Mouse (Mus musculus) left cerebral cortex, adult 8-10 months (tissue): ENCODE measurements at regions not wholly inside any gene's neighbourhood (a gene's known extent, or its start where the extent isn't known, plus 50 kb on each side); places are given as distances from the start of the nearest gene placed in this dataset.
A peak's percentile ranks its signal among the peaks of the same experiment; 100 is the strongest.

ENCODE experiments used
- DNase-seq, 2 experiments: peaks; one replicate each; pipeline ENCODE4 v3.0.0; 2022; ENCODE audit warnings: low spot score in 2 of 2

DNA sequence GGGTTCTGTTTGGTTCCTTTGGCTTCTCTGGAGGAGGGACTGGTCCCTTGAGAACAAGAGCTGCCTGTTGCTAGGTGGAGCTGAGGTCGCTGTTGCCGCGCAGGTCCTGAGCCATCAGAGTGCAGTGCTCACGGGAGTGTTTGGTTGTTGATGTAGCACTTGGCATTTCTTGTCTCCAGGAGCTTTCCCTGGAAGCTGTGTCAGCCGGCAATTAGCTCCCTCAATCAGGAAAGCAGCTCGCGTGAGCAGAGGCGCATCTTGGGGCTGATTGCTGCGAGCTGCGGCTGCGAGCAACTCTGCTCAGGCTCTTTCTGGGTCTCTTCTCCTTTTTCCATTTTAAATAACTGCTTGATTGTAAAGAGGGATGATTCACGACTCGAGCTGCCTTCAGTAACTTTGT lies 147.6 kb upstream of the Zc3h12a start:
- no peak for DNase-seq

DNA sequence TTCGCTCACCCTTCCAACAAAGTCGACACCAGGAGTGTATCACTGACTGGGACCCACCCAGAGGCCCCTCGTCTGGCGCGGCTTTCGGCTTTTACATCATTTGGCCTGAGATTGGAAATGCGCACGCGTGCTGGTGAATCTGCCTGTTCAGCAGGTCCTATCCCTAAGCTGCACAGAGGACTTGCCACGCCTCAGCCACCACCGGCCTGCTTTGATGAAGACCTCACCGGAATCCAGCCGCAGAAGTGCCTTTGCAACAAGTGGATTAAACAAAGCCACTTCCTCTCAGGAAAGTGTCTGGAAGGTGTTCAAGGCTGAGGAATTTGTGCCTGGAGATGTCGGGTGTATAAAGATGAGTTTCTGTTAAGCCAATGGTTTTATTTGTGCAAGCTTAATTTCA lies 143.3 kb upstream of the Zc3h12a start:
- DNase-seq: no peak

DNA sequence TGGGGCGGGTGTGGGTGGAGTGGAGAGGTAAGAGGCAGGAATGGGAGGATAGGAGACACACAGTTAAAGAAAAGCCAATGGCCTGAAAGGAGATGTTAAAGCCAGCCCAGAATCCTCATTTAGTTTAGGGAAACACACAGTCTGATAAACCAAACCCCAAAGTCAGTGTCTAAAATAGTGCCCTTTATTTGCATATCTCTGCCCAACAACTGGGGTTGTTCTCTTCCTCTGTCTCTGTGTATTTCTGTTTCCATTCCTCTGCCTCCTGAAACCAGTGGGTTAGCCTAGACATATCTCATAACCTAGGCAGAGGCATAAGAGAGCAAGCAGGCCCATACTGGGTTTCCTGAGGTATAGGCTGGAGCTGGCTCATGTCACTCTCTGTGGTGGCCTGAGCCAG lies 138.6 kb upstream of the Zc3h12a start:
- no peak for DNase-seq

DNA sequence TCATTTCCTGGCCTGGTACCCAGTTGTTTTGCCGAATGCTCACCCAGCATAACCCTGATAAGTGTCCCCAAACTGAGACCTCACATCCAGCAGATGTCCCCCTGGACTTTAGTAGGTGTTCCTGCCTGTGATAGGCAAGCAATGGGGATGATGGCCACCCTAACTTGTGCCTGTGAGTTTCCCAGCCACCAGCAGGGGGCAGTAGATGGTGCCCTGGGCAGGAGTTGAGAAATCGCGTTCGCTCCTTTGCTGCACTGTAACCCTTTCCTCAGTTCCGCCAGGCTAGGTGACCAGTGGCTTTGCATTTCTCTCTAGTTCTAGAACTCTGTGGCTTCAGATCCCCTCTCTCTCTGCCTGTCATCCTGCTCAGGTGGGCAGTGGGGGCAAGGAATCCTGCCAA lies 137.9 kb upstream of the Zc3h12a start:
- no peak for DNase-seq

DNA sequence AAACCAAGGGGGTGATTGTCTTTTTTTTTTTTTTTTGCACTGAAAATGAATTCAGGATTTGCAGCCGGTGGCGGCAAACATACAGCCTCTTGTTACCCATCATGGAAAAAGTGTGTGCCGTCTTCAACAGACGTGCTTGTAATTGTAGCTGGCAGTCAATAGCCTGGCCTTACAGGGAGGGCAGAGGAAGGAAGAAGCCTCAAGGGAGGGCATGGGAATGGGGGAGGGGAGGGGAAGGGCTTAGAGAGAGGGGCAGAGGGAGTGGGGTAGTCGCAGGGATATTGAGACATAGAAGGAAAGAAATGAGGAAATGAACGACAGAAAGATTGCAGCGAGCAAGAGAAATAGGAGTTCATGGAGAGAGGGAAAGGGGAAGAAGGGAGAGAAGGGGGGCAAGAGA lies 137.4 kb upstream of the Zc3h12a start:
- no peak for DNase-seq

DNA sequence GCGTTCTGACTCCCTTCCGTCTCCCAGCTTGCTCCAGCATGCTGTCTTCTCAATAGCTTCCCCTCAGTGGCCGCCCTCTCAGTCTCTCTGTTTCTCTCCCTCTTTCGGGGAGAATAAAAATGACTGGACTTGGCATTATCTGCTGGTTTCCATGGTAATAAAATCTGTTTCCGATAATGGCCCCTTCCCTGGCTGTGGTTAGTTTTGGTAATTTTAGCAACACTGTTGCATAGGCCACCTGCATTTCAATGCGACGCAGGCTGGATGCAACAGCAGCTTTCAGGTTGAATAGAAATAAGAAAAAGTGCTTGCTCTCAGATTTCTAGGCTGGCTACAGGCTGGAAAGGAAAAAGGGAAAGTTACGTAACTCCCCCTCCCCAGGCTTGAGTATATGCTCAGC lies 133.9 kb upstream of the Zc3h12a start:
- DNase-seq: peak in 1 of 2 experiments; percentile 33

DNA sequence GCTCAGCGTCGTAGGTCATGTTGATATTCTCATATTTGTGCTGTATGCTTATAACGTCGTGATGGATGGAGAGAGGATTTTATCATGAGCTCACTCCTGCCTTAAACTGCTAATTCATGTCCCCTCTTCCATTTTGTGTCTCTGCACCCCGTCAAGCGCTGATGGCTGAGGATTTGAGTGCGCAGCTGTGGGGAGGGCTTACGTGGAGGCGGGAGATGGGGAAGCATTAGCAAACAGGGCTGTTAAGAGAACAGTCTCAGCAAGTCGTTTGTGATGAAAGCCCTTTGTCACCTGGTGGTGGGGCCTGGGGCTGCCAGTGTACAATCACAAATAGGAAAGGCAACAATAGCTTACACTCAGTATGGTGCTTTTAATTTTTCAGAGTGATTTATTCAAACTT lies 131.7 kb upstream of the Zc3h12a start:
- DNase-seq: no peak

DNA sequence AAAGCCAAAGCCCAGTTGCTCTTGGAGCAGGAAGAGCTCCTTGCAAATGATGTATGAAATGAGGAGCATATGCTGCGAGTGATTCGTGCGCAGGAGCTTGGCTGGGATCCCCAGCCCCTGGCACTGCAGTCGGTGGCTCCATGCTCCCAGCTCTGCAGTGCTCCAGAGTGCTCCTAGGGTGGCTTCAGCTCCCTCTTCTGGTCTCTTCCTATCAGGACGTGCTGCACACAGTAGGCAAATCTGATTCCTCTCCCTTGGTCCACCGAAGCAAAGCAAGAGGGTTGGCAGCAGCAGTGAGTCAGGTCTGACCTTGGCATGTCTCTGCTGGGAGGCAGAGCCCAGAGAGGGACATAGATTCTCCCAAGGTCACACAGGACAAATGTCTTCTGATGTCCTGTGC lies 130.3 kb upstream of the Zc3h12a start:
- peak in 1 of 2 experiments; percentile 42 for DNase-seq

DNA sequence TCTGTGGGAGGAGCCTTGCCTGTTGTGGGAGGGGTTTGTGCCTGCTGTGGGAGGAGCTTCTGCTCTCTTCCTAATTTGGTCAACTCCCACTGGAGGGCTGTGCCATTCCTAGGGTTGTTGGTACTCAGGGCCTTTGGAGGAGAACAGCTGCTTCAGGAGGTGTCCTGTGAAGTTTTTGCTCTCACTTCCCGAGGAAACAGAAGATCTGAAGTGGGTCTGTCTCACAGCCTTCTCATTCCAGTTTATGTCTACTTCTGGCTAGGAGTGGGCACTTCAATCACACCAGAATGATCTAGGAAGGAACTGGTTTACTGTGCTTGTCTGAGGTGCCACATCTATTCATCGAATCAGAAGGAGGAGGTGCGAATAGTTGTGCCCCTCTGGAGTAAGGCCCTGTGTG lies 125.5 kb upstream of the Zc3h12a start:
- no peak for DNase-seq

DNA sequence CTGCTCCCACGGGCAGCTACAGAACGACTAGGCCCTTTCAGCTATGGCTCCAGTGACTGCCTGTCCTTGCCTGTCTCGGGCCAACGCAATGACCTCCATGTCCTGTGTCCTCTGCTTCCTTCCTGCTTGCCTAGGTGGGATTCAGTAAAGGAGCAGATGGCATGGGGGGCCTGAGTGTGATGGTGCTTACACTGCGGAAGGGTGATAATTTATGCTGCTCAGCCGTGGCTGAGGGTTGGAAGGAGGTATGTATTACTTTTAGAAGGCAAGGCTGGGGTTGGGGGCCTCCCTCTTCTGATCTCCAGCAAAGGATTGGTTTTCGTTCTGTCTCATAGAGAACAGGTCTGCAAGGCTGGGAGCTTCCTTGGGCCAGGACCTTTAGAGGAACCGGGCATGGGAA lies 124.6 kb upstream of the Zc3h12a start:
- no peak for DNase-seq

DNA sequence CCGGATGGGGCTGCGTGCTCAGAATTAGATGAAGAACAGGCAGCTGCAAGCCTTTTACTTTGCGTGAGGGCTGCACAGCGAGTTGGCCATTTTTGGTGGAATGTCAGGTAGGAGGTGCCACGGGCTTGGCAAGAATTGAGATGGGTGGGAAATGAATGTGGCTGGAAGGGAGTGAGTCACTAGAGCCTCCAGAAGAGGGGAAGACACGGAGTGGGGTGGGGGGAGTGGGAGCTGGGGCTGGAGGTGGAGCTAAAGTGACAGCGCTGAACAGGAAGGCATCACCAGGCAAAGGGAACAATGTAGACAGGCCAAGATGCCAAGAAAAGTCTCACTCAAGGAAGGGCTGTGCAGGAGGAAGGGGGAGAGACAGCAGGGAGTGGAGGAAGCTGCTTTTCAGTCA lies 121.4 kb upstream of the Zc3h12a start:
- no peak for DNase-seq

DNA sequence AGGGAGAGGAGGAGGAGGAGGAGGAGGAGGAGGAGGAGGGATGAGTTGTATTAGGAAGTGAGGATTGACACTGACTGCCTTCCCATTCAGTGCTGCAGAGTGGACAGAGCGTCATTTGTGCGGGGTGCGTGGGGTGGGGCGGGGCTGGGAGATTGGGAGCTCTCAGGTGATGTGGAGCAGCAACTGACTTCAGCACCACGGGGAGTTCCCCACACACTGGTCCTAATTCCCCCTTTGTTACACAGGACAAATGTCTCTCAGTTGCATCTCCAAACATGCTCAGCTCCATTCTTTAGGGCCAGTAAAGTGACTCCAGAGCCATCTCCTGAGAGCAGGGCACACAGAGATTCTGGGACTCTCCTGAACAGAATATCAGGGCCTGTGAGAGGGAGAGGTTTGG lies 118.5 kb upstream of the Zc3h12a start:
- DNase-seq: no peak

DNA sequence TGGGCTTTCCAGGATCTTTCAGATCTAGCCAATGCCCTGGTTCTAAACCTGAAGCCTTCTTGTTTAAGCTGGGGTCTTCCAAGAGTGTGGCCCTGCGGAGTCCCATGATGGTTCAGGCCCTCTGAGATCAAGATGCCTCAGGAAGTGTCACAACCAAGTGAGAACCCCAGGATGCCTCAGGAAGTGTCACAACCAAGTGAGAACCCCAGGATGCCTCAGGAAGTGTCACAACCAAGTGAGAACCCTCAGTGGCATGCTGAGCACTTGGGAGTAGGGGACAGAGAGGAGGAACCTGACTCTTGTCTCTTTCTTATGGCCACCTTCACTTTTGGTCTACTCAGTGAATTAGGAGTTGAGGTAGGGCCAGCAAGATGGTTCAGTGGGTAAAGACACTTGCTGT lies 114.9 kb upstream of the Zc3h12a start:
- DNase-seq: no peak

DNA sequence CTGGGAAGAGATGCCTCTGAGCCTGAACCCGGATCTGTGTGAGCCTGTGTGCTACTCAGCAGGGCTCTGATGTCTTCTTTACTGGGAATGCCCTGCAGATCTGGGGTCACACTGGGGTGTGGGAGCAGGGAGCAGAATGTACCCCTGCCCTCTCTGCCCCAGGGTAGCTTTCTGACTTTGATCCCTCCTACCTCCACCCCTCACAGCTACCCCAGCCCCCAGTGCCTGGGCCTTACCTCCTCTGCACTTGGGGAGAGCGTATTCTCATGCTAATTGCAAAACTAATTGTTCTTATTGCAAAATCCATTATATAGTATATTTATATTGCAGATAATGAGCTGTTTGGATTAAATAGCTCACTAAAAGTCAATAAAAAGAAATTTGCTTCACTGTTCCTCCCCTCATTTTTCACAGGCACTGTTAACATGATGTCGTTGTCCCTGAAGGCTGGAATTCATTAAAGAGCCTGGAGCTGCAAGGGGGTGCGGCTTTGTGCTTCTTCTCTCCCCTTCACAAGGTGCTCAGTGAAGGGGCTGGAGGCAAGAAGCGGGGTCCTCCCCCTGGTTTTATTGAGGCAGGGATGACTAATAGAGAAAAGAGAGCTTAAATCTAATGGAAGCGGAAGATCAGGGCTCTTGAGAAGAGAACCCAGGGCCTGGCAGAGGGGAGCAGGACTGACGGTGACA lies 114.1 kb upstream of the Zc3h12a start:
- no peak for DNase-seq

DNA sequence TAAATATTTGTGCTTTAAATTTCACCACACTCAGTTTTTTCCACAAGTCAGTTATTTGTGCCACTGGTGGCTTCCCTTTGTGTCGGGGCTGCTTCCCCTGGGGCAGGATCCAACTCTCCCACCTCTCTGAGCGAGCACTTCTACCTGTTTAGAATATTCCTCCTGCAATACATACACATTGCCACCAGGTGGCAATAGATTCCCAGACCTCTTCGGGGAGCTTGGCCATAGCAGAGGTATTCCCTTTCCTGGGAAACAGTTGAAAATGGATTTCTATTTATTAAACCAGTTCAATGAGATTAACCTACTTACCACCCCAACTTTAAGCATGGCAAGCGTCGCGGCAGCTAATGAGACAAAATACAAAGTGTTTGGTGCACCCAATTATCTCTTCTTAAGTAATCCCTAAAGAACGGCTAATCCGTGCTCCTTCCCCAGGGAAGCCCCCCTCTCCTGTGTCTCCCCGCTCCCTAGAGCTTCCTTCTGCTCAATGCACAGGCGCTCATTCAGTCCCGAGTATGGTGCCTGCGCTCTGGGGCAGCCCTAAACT lies 104.1 kb upstream of the Zc3h12a start:
- no peak for DNase-seq

DNA sequence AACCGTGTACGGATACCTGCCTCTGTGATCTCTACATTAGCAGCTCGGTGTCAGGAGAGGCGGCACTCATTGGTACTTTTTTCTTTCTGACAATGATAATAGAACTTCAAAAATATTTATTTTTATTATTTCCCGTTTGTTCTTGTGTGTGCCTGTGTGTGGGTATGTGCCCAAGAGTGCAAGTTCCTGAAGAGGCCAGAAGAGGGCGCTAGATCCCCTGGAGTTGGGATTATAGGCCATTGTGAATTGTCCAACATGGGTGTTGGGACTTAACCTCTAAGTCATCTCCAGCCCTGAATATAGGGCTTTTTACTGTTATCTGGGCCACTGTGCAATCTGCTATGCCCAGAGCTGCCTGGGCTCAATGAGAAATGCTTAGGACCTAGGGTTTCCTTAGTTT lies 99.6 kb upstream of the Zc3h12a start:
- no peak for DNase-seq

DNA sequence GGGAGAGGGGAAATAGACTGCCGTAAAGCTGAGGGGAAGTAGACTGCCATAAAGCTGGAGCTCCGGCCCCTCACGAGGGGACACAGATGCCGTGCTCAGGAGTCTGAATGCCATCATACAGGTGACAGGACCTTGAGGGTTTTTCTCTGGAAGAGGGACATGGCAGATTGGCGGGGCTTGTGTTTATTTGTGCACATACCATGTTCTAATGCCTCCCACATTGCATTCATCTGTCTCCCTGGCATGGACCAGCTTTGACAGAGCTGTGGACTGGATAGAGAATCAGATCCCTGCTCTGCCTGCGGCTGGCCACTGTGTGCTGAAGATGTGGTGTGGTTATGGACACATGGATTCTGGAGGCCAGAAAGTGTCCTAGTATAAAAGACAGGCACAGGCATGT lies 95.3 kb upstream of the Zc3h12a start:
- no peak for DNase-seq

DNA sequence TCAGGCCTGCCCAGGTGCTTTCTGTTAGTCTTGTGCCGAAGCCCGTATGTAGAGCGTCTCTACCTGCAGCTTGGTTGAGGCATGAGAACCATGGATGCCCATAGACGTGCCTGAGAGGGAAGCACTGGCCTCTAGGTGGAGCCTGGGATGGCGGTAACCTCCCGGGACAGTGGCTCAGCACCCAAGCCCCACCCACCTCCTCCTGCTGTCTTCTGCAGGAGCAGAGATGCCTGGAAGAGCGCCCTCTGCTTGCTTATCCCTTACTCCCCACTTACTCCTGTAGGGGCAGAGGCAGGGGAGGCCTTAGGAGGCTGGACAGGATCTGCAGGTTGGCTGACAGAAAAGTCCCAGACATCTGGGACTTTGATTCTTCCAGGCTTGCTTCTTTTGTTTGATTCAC lies 92.7 kb upstream of the Zc3h12a start:
- DNase-seq: peak in 1 of 2 experiments; percentile 18

DNA sequence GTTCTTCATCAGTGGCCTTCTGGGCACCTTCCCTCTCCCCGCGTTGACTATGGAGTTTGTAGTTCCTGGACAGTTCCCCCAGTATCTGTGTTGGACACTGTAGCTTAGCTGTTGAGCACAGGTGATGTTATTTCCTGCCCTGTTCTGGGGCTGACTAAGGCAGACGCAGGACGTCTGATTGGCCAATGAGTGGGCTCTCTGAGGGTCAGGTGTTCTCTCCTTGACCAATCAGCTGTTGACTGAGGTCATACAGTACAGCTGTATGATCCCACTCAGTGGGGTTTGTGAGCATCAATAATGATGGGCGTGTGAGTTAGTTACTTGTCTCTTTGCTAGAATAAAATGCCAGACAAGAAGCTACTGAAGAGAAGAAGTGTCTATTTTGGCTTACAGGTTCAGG lies 91.6 kb upstream of the Zc3h12a start:
- no peak for DNase-seq

DNA sequence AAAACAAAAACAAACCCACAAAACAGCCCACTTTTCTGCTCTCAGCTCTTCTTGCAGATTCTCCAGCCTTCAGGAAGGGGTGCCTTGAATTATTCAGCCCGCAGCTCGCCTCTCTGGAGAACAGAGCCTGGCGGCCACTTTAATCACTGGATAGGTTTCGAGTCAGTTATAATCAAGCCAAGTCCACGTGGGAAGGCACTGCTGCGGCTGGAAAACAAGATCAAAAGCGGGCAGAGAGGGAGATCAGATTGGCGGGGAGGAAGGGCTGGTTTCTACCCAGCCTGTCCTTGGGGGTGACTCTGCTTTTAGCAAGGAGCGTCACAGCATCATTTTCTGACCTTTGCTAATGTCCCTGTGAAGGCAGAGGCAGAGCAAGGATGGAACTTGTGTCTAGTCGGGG lies 86.7 kb upstream of the Zc3h12a start:
- DNase-seq: no peak

DNA sequence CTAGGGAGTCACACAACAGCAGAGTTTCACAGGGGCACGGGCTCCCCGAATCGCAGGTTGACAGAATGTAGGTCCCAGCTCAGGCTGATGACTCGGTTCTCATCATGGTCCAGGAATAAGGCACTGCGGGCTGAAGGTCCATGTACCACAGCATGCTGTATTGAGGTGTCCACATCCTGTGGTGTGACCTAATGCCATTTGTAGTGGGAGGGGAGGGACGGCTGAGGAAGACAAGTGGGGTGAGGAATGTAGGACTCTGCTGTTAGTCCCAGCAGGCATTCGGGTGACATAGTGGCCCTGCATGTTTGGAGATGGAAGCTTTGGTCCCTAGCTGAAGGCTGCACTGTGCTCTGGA lies 84.5 kb upstream of the Zc3h12a start:
- no peak for DNase-seq

DNA sequence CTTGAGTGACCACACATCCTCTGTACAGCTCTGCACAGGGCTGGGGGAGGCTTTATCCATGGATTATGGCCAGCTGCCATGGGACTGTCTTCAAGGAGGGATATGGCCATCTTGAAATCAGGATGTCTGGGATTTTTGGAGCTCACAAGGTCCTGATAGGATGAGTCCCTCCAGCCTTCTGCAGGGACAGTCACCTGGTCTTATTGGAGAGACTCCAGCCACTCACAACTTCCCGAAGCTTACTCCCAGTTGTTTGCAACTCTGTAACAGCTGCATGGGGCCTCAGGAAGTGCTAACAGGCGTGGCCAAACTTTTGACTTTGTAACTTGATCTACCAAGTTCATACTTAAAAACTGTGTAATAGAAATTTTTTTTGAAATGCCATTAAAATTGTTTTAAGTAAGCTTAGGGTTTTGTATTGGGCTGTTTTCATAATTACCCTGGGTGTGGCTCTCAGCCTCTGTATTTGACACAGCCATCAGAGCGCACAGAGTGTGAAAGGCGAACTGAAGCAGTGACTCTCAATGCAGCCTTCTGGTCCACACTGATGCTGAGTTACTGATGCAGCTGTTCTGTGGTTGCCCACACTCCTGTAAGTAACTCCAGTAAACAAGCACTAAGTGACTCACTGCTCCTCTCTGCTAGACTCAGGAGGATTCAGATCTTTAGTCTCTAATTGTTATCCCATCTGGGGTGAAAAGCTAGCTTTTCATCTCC lies 84.0 kb upstream of the Zc3h12a start:
- no peak for DNase-seq

DNA sequence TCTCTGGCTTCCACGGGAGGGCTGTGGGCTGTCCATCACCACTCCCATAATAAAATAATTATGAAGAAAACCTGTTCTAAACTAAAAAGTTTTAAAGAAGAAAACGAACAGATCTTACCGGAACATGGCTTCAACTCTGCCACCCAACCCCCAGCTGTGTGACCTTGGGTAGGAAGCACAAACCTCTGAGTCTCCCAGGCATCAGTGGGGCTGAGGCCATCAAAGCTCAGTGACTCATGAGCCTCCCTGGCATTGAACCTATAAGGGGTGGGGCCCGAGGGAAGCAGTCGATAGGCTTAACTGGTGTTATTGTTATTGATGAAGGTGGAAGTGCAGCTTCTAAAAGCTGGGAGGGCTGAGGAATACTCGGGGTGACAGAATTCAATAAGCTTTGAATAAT lies 83.1 kb upstream of the Zc3h12a start:
- no peak for DNase-seq
